Comparison of ENCODE assay signal across 28 mouse cellular contexts in genomic region chr2:84173450-84173849, GRCm38 (mm10).
DNase-seq lines count a peak whose midpoint lies in the region; ATAC-seq lines count a peak whose summit lies in the region.
"Had no signal": no experiment of that assay in that cellular context is flagged by ENCODE, and none has a peak within 500 bp of the region (broad histone marks: within the 10 kb centered on the region; RNA-seq: fewer than 3 reads in every experiment).

No protein-coding gene starts in this region.

- no peak overlapping the region for H3K4me2 ChIP-seq in embryonic facial prominence, embryonic 14.5 days (ENCODE audit: low read depth, low read length)
- H3K4me2 ChIP-seq: heart, embryonic 13.5 days; liver, embryonic 15.5 days; lung, embryonic 14.5 days; neural tube, embryonic 13.5 days had no signal

- H3K27me3 ChIP-seq in embryonic facial prominence, embryonic 14.5 days (replicated peaks; ENCODE audit: control insufficient read depth, insufficient read depth, low read length), result no peaks in the 10 kb centered on the region
- no peaks in the 10 kb centered on the region for H3K27me3 ChIP-seq in embryonic facial prominence, embryonic 10.5 days (replicated peaks; ENCODE audit: low read depth, poor library complexity, severe bottlenecking)
- H3K27me3 ChIP-seq: heart, embryonic 13.5 days; liver, embryonic 15.5 days; neural tube, embryonic 13.5 days had no signal

- ATAC-seq in embryonic facial prominence, embryonic 14.5 days (ENCODE audit: low read depth), result peak; percentile 44
- ATAC-seq: forebrain, embryonic 14.5 days; intestine, embryonic 16.5 days had no signal

- peak; percentile 56 for DNase-seq in embryonic facial prominence, embryonic 14.5 days (ENCODE audit: low spot score)
- DNase-seq in embryonic facial prominence, embryonic 10.5 days (ENCODE audit: low spot score), result no peak
- peak; percentile 12 to 33 for DNase-seq in left cerebral cortex, postnatal 14 days (ENCODE audit: low spot score in 2 of 2)
- DNase-seq in left cerebral cortex, adult 9 months (ENCODE audit: low spot score in 2 of 2), result no peak
- peak; percentile 20 for DNase-seq in right cerebral cortex, postnatal 4 days
- no peak for DNase-seq in right cerebral cortex, postnatal 14 days
- peak; percentile 26 for DNase-seq in telencephalon, adult 2 months (ENCODE audit: low read depth, low spot score)
- DNase-seq in heart, adult 9 months (ENCODE audit: low spot score in 2 of 2), result no peak
- DNase-seq: adrenal gland, postnatal 10 days; cerebellum, adult 18-20 months; cerebellum, postnatal 10 days; heart, adult 2 months; heart, postnatal 10 days; kidney, adult 8-10 months; layer of hippocampus, postnatal 36 days; liver; lung, embryonic 14.5 days; lung, postnatal 14 days; spleen, adult 18-20 months; thymus, adult 18-20 months; thymus, postnatal 25 days had no signal

- H3K27ac ChIP-seq in embryonic facial prominence, embryonic 14.5 days (replicated peaks; ENCODE audit: low read depth, low read length), result no peak overlapping the region
- H3K27ac ChIP-seq in embryonic facial prominence, embryonic 10.5 days (replicated peaks), result no peak overlapping the region
- H3K27ac ChIP-seq: heart, adult 2 months; heart, embryonic 13.5 days; kidney, postnatal 0 days; liver, embryonic 15.5 days; neural tube, embryonic 13.5 days had no signal

- H3K9ac ChIP-seq in embryonic facial prominence, embryonic 14.5 days (ENCODE audit: low read depth, low read length), result no peak overlapping the region
- H3K9ac ChIP-seq: heart, embryonic 13.5 days; liver, embryonic 15.5 days; lung, embryonic 14.5 days; neural tube, embryonic 13.5 days had no signal

- H3K4me3 ChIP-seq in embryonic facial prominence, embryonic 14.5 days (ENCODE audit: low read depth, low read length), result no peak overlapping the region
- H3K4me3 ChIP-seq in embryonic facial prominence, embryonic 10.5 days, result no peak overlapping the region
- H3K4me3 ChIP-seq: heart, adult 2 months; heart, embryonic 13.5 days; liver, embryonic 15.5 days; neural tube, embryonic 13.5 days had no signal

- intact Hi-C loops in left cerebral cortex, postnatal 14 days (cut with DNase I), result no loop called here

- no peaks in the 10 kb centered on the region for H3K36me3 ChIP-seq in embryonic facial prominence, embryonic 14.5 days (ENCODE audit: control insufficient read depth, insufficient read depth, low read length)
- no peaks in the 10 kb centered on the region for H3K36me3 ChIP-seq in embryonic facial prominence, embryonic 10.5 days (replicated peaks)
- H3K36me3 ChIP-seq: G1E; heart, embryonic 13.5 days; liver, embryonic 15.5 days; neural tube, embryonic 13.5 days had no signal

- H3K4me1 ChIP-seq in embryonic facial prominence, embryonic 14.5 days (ENCODE audit: control insufficient read depth, insufficient read depth, low read length), result no peaks in the 10 kb centered on the region
- no peaks in the 10 kb centered on the region for H3K4me1 ChIP-seq in embryonic facial prominence, embryonic 10.5 days
- H3K4me1 ChIP-seq: heart, embryonic 13.5 days; liver, embryonic 15.5 days; neural tube, embryonic 13.5 days had no signal

- 0 out of 2 replicates have a peak, but pooled peaks cover 6% of the 10 kb centered on the region for H3K9me3 ChIP-seq in embryonic facial prominence, embryonic 14.5 days (ENCODE audit: control insufficient read depth, low read length)
- H3K9me3 ChIP-seq in embryonic facial prominence, embryonic 10.5 days, result no peaks in the 10 kb centered on the region
- H3K9me3 ChIP-seq: G1E; heart, embryonic 13.5 days; liver, embryonic 15.5 days; neural tube, embryonic 13.5 days had no signal

- WGBS in embryonic facial prominence, embryonic 14.5 days, result 54% methylated on average over 3 of the region's 3 CpGs
- 76% methylated on average over 3 of the region's 3 CpGs for WGBS in embryonic facial prominence, embryonic 10.5 days

Comparison
In these comparisons a context has a peak if more than half of its experiments do, and no peak if none do; other contexts are left out.
1. DNase-seq: peak in embryonic facial prominence, embryonic 14.5 days (single experiment), left cerebral cortex, postnatal 14 days (2 of 2), right cerebral cortex, postnatal 4 days (single experiment) and telencephalon, adult 2 months (single experiment); none in embryonic facial prominence, embryonic 10.5 days (single experiment), left cerebral cortex, adult 9 months (0 of 2), right cerebral cortex, postnatal 14 days (single experiment) and heart, adult 9 months (0 of 2).